ENCODE assay signal across 9 mouse cellular contexts in the genomic region with DNA sequence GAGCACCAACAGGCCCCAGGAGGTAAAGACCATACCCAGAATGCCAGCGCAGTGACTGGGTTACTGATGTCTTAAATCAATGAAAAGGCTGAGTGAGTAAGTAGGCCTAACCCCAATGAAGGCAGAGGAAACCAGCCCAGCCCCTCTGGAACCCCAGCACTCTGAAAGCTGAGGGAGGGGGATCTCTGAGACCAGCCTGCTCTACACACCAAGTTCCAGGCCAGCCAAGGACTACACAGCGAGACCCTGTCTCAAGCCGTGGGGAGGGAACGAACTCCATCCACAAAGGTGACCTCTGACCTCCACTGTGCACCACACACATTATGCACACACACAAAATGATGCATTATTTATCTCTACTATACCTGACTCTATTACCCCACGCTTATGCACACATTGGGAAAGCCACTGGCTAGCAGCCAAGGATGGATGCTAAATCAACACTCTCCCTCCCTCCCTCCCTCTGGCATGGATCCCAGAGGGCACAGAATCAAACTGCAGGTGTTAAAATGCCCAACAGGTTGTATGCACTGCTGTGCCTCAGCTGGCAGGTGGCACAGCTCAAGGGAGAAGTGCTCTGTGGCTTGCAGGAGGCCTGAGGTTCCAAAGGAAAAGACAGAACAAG. TPM values are rescaled to one million over a fixed set of nuclear protein-coding genes. Genes with fewer than 3 reads are reported as not detected.
DNase-seq lines count a peak whose midpoint lies in the region; ATAC-seq and TF ChIP-seq lines count a peak whose summit lies in the region.
"Had no signal": no experiment of that assay in that cellular context is flagged by ENCODE, and none has a peak within 500 bp of the region (broad histone marks: within the 10 kb centered on the region; RNA-seq: fewer than 3 reads in every experiment).

No protein-coding gene starts in this region.

- TF ChIP-seq CTCF in ES-Bruce4 (IDR thresholded peaks at IDR 0.05; ENCODE audit: low read depth, low read length) = no peak

- no peaks in the 10 kb centered on the region for H3K9me3 ChIP-seq in embryonic facial prominence, embryonic 12.5 days
- H3K9me3 ChIP-seq in embryonic facial prominence, embryonic 10.5 days = no peaks in the 10 kb centered on the region
- H3K9me3 ChIP-seq in ES-Bruce4 (replicated peaks; ENCODE audit: control insufficient read depth, insufficient read depth, low read length, poor library complexity, severe bottlenecking) = no peaks in the 10 kb centered on the region
- H3K9me3 ChIP-seq in hindbrain, embryonic 14.5 days (ENCODE audit: control insufficient read depth, low read length) = no peaks in the 10 kb centered on the region
- no peaks in the 10 kb centered on the region for H3K9me3 ChIP-seq in lung, embryonic 15.5 days

- no peak overlapping the region for H3K9ac ChIP-seq in embryonic facial prominence, embryonic 12.5 days
- peak overlapping the region; percentile 6 for H3K9ac ChIP-seq in ES-Bruce4 (ENCODE audit: low read depth, poor library complexity, severe bottlenecking)
- no peak overlapping the region for H3K9ac ChIP-seq in hindbrain, embryonic 14.5 days
- H3K9ac ChIP-seq in lung, embryonic 15.5 days = no peak overlapping the region

- H3K27me3 ChIP-seq in embryonic facial prominence, embryonic 12.5 days = no peaks in the 10 kb centered on the region
- H3K27me3 ChIP-seq in embryonic facial prominence, embryonic 10.5 days (replicated peaks; ENCODE audit: low read depth, poor library complexity, severe bottlenecking) = no peaks in the 10 kb centered on the region
- H3K27me3 ChIP-seq in ES-Bruce4 (ENCODE audit: control insufficient read depth, insufficient read depth, low read length, poor library complexity, severe bottlenecking) = no peaks in the 10 kb centered on the region
- peaks cover 15% of the 10 kb centered on the region for H3K27me3 ChIP-seq in hindbrain, embryonic 14.5 days (ENCODE audit: control insufficient read depth, insufficient read depth, low read length)
- no peaks in the 10 kb centered on the region for H3K27me3 ChIP-seq in lung, embryonic 15.5 days

- no peaks in the 10 kb centered on the region for H3K36me3 ChIP-seq in embryonic facial prominence, embryonic 12.5 days
- peaks cover 37% of the 10 kb centered on the region for H3K36me3 ChIP-seq in embryonic facial prominence, embryonic 10.5 days (replicated peaks)
- peaks cover 14% of the 10 kb centered on the region for H3K36me3 ChIP-seq in ES-Bruce4 (ENCODE audit: control insufficient read depth, insufficient read depth, low read length, poor library complexity, severe bottlenecking)
- no peaks in the 10 kb centered on the region for H3K36me3 ChIP-seq in hindbrain, embryonic 14.5 days (replicated peaks; ENCODE audit: control insufficient read depth, insufficient read depth)
- H3K36me3 ChIP-seq in lung, embryonic 15.5 days = no peaks in the 10 kb centered on the region

- peaks cover 7% of the 10 kb centered on the region for H3K4me1 ChIP-seq in embryonic facial prominence, embryonic 12.5 days
- H3K4me1 ChIP-seq in embryonic facial prominence, embryonic 10.5 days = peaks cover 70% of the 10 kb centered on the region
- peaks cover 8% of the 10 kb centered on the region for H3K4me1 ChIP-seq in ES-Bruce4 (ENCODE audit: control insufficient read depth, insufficient read depth, low read length)
- 0 out of 2 replicates have a peak, but pooled peaks cover 5% of the 10 kb centered on the region for H3K4me1 ChIP-seq in hindbrain, embryonic 14.5 days (replicated peaks; ENCODE audit: control insufficient read depth, insufficient read depth, low read length)
- peaks cover 58% of the 10 kb centered on the region for H3K4me1 ChIP-seq in lung, embryonic 15.5 days

- 0 out of 2 replicates have a peak, but pooled peaks have one; percentile 31 for ATAC-seq in embryonic facial prominence, embryonic 12.5 days (ENCODE audit: insufficient number of reproducible peaks, insufficient read depth, low FRiP score, low TSS enrichment)
- 0 out of 2 replicates have a peak, but pooled peaks have one; percentile 40 for ATAC-seq in hindbrain, embryonic 14.5 days (ENCODE audit: low FRiP score)
- ATAC-seq in lung, embryonic 15.5 days (ENCODE audit: borderline replicate concordance, extremely low read depth, low FRiP score, low TSS enrichment) = peak; percentile 72
- ATAC-seq in megakaryocyte-erythroid progenitor cell, adult 5-6 weeks (replicated peaks; ENCODE audit: low FRiP score, low TSS enrichment, poor library complexity, severe bottlenecking) = no peak

- H3K27ac ChIP-seq in embryonic facial prominence, embryonic 12.5 days = no peak overlapping the region
- H3K27ac ChIP-seq in embryonic facial prominence, embryonic 10.5 days (replicated peaks) = no peak overlapping the region
- peak overlapping the region; percentile 25; the same call in 1 of the 2 replicates for H3K27ac ChIP-seq in ES-Bruce4 (ENCODE audit: insufficient read depth, low read length)
- H3K27ac ChIP-seq in hindbrain, embryonic 14.5 days = no peak overlapping the region
- H3K27ac ChIP-seq in lung, embryonic 15.5 days = peak overlapping the region; percentile 77

- WGBS in embryonic facial prominence, embryonic 12.5 days = 57% methylated on average over 5 of the region's 5 CpGs
- WGBS in embryonic facial prominence, embryonic 10.5 days = 71% methylated on average over 5 of the region's 5 CpGs
- 45% methylated on average over 5 of the region's 5 CpGs for WGBS in hindbrain, embryonic 14.5 days
- WGBS in lung, embryonic 15.5 days = 37% methylated on average over 5 of the region's 5 CpGs

- no peak overlapping the region for H3K4me2 ChIP-seq in embryonic facial prominence, embryonic 12.5 days (replicated peaks)
- no peak overlapping the region for H3K4me2 ChIP-seq in hindbrain, embryonic 14.5 days (replicated peaks)
- H3K4me2 ChIP-seq in lung, embryonic 15.5 days = no peak overlapping the region

- H3K4me3 ChIP-seq in embryonic facial prominence, embryonic 12.5 days = no peak overlapping the region
- no peak overlapping the region for H3K4me3 ChIP-seq in embryonic facial prominence, embryonic 10.5 days
- H3K4me3 ChIP-seq in ES-Bruce4 (ENCODE audit: low read depth, low read length) = peak overlapping the region; percentile 20; the same call in 1 of the 2 replicates
- no peak overlapping the region for H3K4me3 ChIP-seq in hindbrain, embryonic 14.5 days (replicated peaks; ENCODE audit: low read length)
- H3K4me3 ChIP-seq in lung, embryonic 15.5 days = no peak overlapping the region

- DNase-seq in embryonic facial prominence, embryonic 10.5 days (ENCODE audit: low spot score) = no peak
- peak; percentile 36 for DNase-seq in hindbrain, embryonic 14.5 days (ENCODE audit: low spot score)
- DNase-seq in Muller cell, postnatal 12 days (ENCODE audit: inconsistent ontology term) = no peak
- no peak for DNase-seq in gastrocnemius, postnatal 10 days

- TF ChIP-seq POLR2A in ES-Bruce4 (IDR thresholded peaks at IDR 0.05; ENCODE audit: insufficient read depth, low read length) = no peak

- no peak for TF ChIP-seq EP300 in ES-Bruce4 (IDR thresholded peaks at IDR 0.05; ENCODE audit: insufficient read depth, low read depth, low read length)

RNA-seq across cellular contexts. Expression of a gene that starts 9.7 kb away (rescaled TPM):
- 0.95 and 1.1 TPM in 2 replicates for polyA plus RNA-seq in embryonic facial prominence, embryonic 12.5 days (2016; fragmentation: Nextera tagmentation; extraction: Ambion mirVana)
- polyA plus RNA-seq in embryonic facial prominence, embryonic 10.5 days (2016; fragmentation: Nextera tagmentation; extraction: Ambion mirVana) = 7.8 and 9.4 TPM in 2 replicates
- polyA plus RNA-seq in ES-Bruce4 (2011; ENCODE audit: insufficient read depth, insufficient read length, low read depth, missing spikeins) = 120 and 122 TPM in 2 replicates
- 0.29 and 0.31 TPM in 2 replicates for polyA plus RNA-seq in hindbrain, embryonic 14.5 days (2014; fragmentation: Nextera tagmentation; extraction: Ambion mirVana)
- polyA plus RNA-seq in lung, embryonic 15.5 days (2015; fragmentation: Nextera tagmentation; extraction: Ambion mirVana) = 1.2 TPM in 2 replicates
- not detected in 2 replicates for total RNA-seq in megakaryocyte-erythroid progenitor cell, adult 5-6 weeks (2014; fragmentation: Nextera tagmentation)
- total RNA-seq in megakaryocyte-erythroid progenitor cell, adult 5-6 weeks (2017) = not detected in 2 replicates
- total RNA-seq in gastrocnemius, postnatal 10 days (2021) = under 1 TPM in 1 of 2 experiments, not detected in 1; 0.02 TPM

RNA-seq across cellular contexts. Expression of a gene that starts 39.0 kb away (rescaled TPM):
- polyA plus RNA-seq in embryonic facial prominence, embryonic 12.5 days (2016; fragmentation: Nextera tagmentation; extraction: Ambion mirVana) = 0.43 and 0.60 TPM in 2 replicates
- polyA plus RNA-seq in embryonic facial prominence, embryonic 10.5 days (2016; fragmentation: Nextera tagmentation; extraction: Ambion mirVana) = 1.0 and 1.2 TPM in 2 replicates
- polyA plus RNA-seq in ES-Bruce4 (2011; ENCODE audit: insufficient read depth, insufficient read length, low read depth, missing spikeins) = not detected in 2 replicates
- not detected in 2 replicates for polyA plus RNA-seq in hindbrain, embryonic 14.5 days (2014; fragmentation: Nextera tagmentation; extraction: Ambion mirVana)
- polyA plus RNA-seq in lung, embryonic 15.5 days (2015; fragmentation: Nextera tagmentation; extraction: Ambion mirVana) = 0.23 TPM in 1 of 2 replicates, not detected in the other
- total RNA-seq in megakaryocyte-erythroid progenitor cell, adult 5-6 weeks (2014; fragmentation: Nextera tagmentation) = not detected in 2 replicates
- not detected in 2 replicates for total RNA-seq in megakaryocyte-erythroid progenitor cell, adult 5-6 weeks (2017)
- total RNA-seq in gastrocnemius, postnatal 10 days (2021) = not detected
- polyA plus RNA-seq: urinary bladder, adult 2 months had no signal

RNA-seq across cellular contexts. Expression of a gene that starts 49.8 kb away (rescaled TPM):
- not detected in 2 replicates for polyA plus RNA-seq in embryonic facial prominence, embryonic 12.5 days (2016; fragmentation: Nextera tagmentation; extraction: Ambion mirVana)
- polyA plus RNA-seq in embryonic facial prominence, embryonic 10.5 days (2016; fragmentation: Nextera tagmentation; extraction: Ambion mirVana) = 0.10 TPM in 1 of 2 replicates, not detected in the other
- polyA plus RNA-seq in ES-Bruce4 (2011; ENCODE audit: insufficient read depth, insufficient read length, low read depth, missing spikeins) = 0.57 and 1.4 TPM in 2 replicates
- not detected in 2 replicates for polyA plus RNA-seq in hindbrain, embryonic 14.5 days (2014; fragmentation: Nextera tagmentation; extraction: Ambion mirVana)
- polyA plus RNA-seq in lung, embryonic 15.5 days (2015; fragmentation: Nextera tagmentation; extraction: Ambion mirVana) = 0.37 TPM in 1 of 2 replicates, not detected in the other
- total RNA-seq in megakaryocyte-erythroid progenitor cell, adult 5-6 weeks (2014; fragmentation: Nextera tagmentation) = not detected in 2 replicates
- not detected in 2 replicates for total RNA-seq in megakaryocyte-erythroid progenitor cell, adult 5-6 weeks (2017)
- not detected for total RNA-seq in gastrocnemius, postnatal 10 days (2021)

Comparison
In these comparisons a context has a peak if more than half of its experiments do, and no peak if none do; other contexts are left out.
1. H3K27ac ChIP-seq: peak in ES-Bruce4 (single experiment) and lung, embryonic 15.5 days (single experiment); none in embryonic facial prominence, embryonic 12.5 days (single experiment), embryonic facial prominence, embryonic 10.5 days (single experiment) and hindbrain, embryonic 14.5 days (single experiment).
2. RNA of a gene that starts 9.7 kb away (polyA plus RNA-seq): 120 to 122 TPM in ES-Bruce4; 7.8 to 9.4 TPM in embryonic facial prominence, embryonic 10.5 days, 1.2 TPM in lung, embryonic 15.5 days, 0.95 to 1.1 TPM in embryonic facial prominence, embryonic 12.5 days and 0.29 to 0.31 TPM in hindbrain, embryonic 14.5 days; every median in the first group is over 10 times any median in the second.